Mouse (Mus musculus): ENCODE data around the gene Lrrc23. TPM values are rescaled to one million over a fixed set of nuclear protein-coding genes. Genes with fewer than 3 reads are reported as not detected.
A peak's percentile ranks its signal among the peaks of the same experiment; 100 is the strongest.

The Lrrc23 gene
- polyA plus RNA-seq, 1 experiment, result 4.9 TPM

GRCm38 (mm10) chr6:124809775-124810538 lies 30.4 kb upstream of the Lrrc23 start:
- DNase-seq, result no peak
- TF ChIP-seq CTCF (IDR thresholded peaks at IDR 0.05; ENCODE audit: borderline replicate concordance, insufficient read depth, low read depth, low read length) (0 out of 2 replicates have a peak, but pooled peaks have one; percentile 21), POLR2A (IDR thresholded peaks at IDR 0.05; ENCODE audit: borderline replicate concordance, insufficient read depth, low read length) (no peak; the same call in 1 of the 2 replicates)
- Histone ChIP-seq H3K27me3 (ENCODE audit: control insufficient read depth, insufficient read depth, low read length) (no peaks in the 10 kb centered on the region), H3K4me1 (ENCODE audit: control insufficient read depth, insufficient read depth, low read length) (peaks cover 28% of the 10 kb centered on the region), H3K4me3 (replicated peaks; ENCODE audit: insufficient read depth, low read depth, low read length) (peak overlapping the region; percentile 64), H3K27ac (ENCODE audit: insufficient read depth, low read length) (peak overlapping the region; percentile 16)
- WGBS, result 30% methylated on average over 14 of the region's 14 CpGs

GRCm38 (mm10) chr6:124809052-124809774 lies 29.7 kb upstream of the Lrrc23 start:
- H3K27ac ChIP-seq (ENCODE audit: insufficient read depth, low read length), result peak overlapping the region; percentile 65
- H3K4me3 ChIP-seq (replicated peaks; ENCODE audit: insufficient read depth, low read depth, low read length), result peak overlapping the region; percentile 64
- H3K4me1 ChIP-seq (ENCODE audit: control insufficient read depth, insufficient read depth, low read length), result peaks cover 24% of the 10 kb centered on the region
- WGBS, result under 1% methylated on average over 35 of the region's 35 CpGs
- peak; percentile 85 to 90 for DNase-seq
- H3K27me3 ChIP-seq (ENCODE audit: control insufficient read depth, insufficient read depth, low read length), result no peaks in the 10 kb centered on the region
- TF ChIP-seq POLR2A (IDR thresholded peaks at IDR 0.05; ENCODE audit: borderline replicate concordance, insufficient read depth, low read length) (no peak; the same call in 1 of the 2 replicates), CTCF (IDR thresholded peaks at IDR 0.05; ENCODE audit: borderline replicate concordance, insufficient read depth, low read depth, low read length) (peak; percentile 67)

- Histone ChIP-seq H3K27me3 (ENCODE audit: control insufficient read depth, insufficient read depth, low read length) (no peaks in the 10 kb centered on the region), H3K4me3 (replicated peaks; ENCODE audit: insufficient read depth, low read depth, low read length) (peak within 1 kb of the TSS; percentile 64), H3K27ac (ENCODE audit: insufficient read depth, low read length) (peak within 1 kb of the TSS; percentile 65), H3K4me1 (ENCODE audit: control insufficient read depth, insufficient read depth, low read length) (peaks cover 23% of the 10 kb centered on the region)
- TF ChIP-seq CTCF (IDR thresholded peaks at IDR 0.05; ENCODE audit: borderline replicate concordance, insufficient read depth, low read depth, low read length) (no peak), POLR2A (IDR thresholded peaks at IDR 0.05; ENCODE audit: borderline replicate concordance, insufficient read depth, low read length) (0 out of 2 replicates have a peak, but pooled peaks have one; percentile 16)
- 4% methylated on average over 29 of the region's 29 CpGs for WGBS
- peak; percentile 68 to 73 for DNase-seq
Observed at GRCm38 (mm10) chr6:124808358-124809012, 29.0 kb upstream of the Lrrc23 start, which contains the start of gene Spsb2. Gene Spsb2 (plus strand): TSS chr6:124808661.

- peak in 1 of 2 experiments; percentile 23 for DNase-seq
- no peak for TF ChIP-seq CTCF (IDR thresholded peaks at IDR 0.05; ENCODE audit: borderline replicate concordance, insufficient read depth, low read depth, low read length)
- no peak for TF ChIP-seq POLR2A (IDR thresholded peaks at IDR 0.05; ENCODE audit: borderline replicate concordance, insufficient read depth, low read length)
- H3K4me1 ChIP-seq (ENCODE audit: control insufficient read depth, insufficient read depth, low read length), result peaks cover 23% of the 10 kb centered on the region
- peak overlapping the region; percentile 65 for H3K27ac ChIP-seq (ENCODE audit: insufficient read depth, low read length)
- 74% methylated on average over 6 of the region's 6 CpGs for WGBS
- H3K4me3 ChIP-seq (replicated peaks; ENCODE audit: insufficient read depth, low read depth, low read length), result peak overlapping the region; percentile 64
- no peaks in the 10 kb centered on the region for H3K27me3 ChIP-seq (ENCODE audit: control insufficient read depth, insufficient read depth, low read length)
Observed at GRCm38 (mm10) chr6:124807986-124808357, 28.4 kb upstream of the Lrrc23 start.

GRCm38 (mm10) chr6:124807366-124807765 lies 27.8 kb upstream of the Lrrc23 start:
- TF ChIP-seq CTCF (IDR thresholded peaks at IDR 0.05; ENCODE audit: borderline replicate concordance, insufficient read depth, low read depth, low read length), result no peak
- TF ChIP-seq POLR2A (IDR thresholded peaks at IDR 0.05; ENCODE audit: borderline replicate concordance, insufficient read depth, low read length), result no peak
- no peak overlapping the region for H3K4me3 ChIP-seq (replicated peaks; ENCODE audit: insufficient read depth, low read depth, low read length)
- no peaks in the 10 kb centered on the region for H3K27me3 ChIP-seq (ENCODE audit: control insufficient read depth, insufficient read depth, low read length)
- H3K4me1 ChIP-seq (ENCODE audit: control insufficient read depth, insufficient read depth, low read length), result peaks cover 22% of the 10 kb centered on the region
- WGBS, result 60% methylated on average over 4 of the region's 4 CpGs
- DNase-seq, result no peak
- H3K27ac ChIP-seq (ENCODE audit: insufficient read depth, low read length), result peak overlapping the region; percentile 65; the same call in 1 of the 2 replicates

- WGBS, result 64% methylated on average over 7 of the region's 7 CpGs
- TF ChIP-seq CTCF (IDR thresholded peaks at IDR 0.05; ENCODE audit: borderline replicate concordance, insufficient read depth, low read depth, low read length) (no peak), POLR2A (IDR thresholded peaks at IDR 0.05; ENCODE audit: borderline replicate concordance, insufficient read depth, low read length) (no peak)
Observed at GRCm38 (mm10) chr6:124806446-124807140, 27.1 kb upstream of the Lrrc23 start.

More at GRCm38 (mm10) chr6:124806446-124807140, 27.1 kb upstream of the Lrrc23 start:
- Histone ChIP-seq H3K4me1 (ENCODE audit: control insufficient read depth, insufficient read depth, low read length) (peaks cover 15% of the 10 kb centered on the region), H3K27me3 (ENCODE audit: control insufficient read depth, insufficient read depth, low read length) (no peaks in the 10 kb centered on the region), H3K4me3 (replicated peaks; ENCODE audit: insufficient read depth, low read depth, low read length) (peak overlapping the region; percentile 3), H3K27ac (ENCODE audit: insufficient read depth, low read length) (peak overlapping the region; percentile 56)
- DNase-seq, result no peak

All from cerebellum, adult 2 months (tissue).